In the genomic region with DNA sequence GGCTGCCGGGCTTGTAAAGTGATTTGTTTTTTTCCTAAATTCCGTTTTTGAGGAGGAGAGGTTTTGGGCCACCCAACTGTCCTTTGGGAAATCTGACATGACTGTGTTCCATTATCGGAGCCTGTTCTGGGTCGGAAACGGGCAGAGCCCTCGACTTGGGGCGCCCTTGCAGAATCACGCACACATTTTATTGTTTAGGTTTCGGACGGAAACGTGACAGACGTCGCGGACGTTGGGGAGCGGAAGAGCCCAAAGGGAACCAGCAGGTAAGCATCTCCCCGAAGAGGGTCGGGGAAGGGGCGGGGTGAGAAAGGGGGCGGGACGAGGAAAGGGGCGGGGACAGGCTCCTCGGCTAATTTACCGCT, we compare ENCODE assay signal across 8 mouse cellular contexts. TPM values are rescaled to one million over a fixed set of nuclear protein-coding genes. Genes with fewer than 3 reads are reported as not detected.
DNase-seq lines count a peak whose midpoint lies in the region; ATAC-seq and TF ChIP-seq lines count a peak whose summit lies in the region.

No protein-coding gene starts in this region.

- H3K27ac ChIP-seq in kidney, postnatal 0 days, result peak overlapping the region; percentile 60
- peak overlapping the region; percentile 2; the same call in 1 of the 2 replicates for H3K27ac ChIP-seq in embryonic facial prominence, embryonic 11.5 days (replicated peaks; ENCODE audit: low read depth, low read length)
- H3K27ac ChIP-seq in hindbrain, postnatal 0 days, result peak overlapping the region; percentile 96
- H3K27ac ChIP-seq in midbrain, postnatal 0 days (ENCODE audit: low read depth, low read length), result peak overlapping the region; percentile 86

- H3K9me3 ChIP-seq in kidney, postnatal 0 days (replicated peaks; ENCODE audit: low read length), result no peaks in the 10 kb centered on the region
- no peaks in the 10 kb centered on the region for H3K9me3 ChIP-seq in embryonic facial prominence, embryonic 11.5 days (replicated peaks; ENCODE audit: control insufficient read depth, low read length)
- no peaks in the 10 kb centered on the region for H3K9me3 ChIP-seq in hindbrain, postnatal 0 days (ENCODE audit: low read length)
- no peaks in the 10 kb centered on the region for H3K9me3 ChIP-seq in midbrain, postnatal 0 days (ENCODE audit: low read length)

- no peak for DNase-seq in kidney, postnatal 0 days (ENCODE audit: low spot score)
- no peak for DNase-seq in kidney, adult 9 months
- DNase-seq in embryonic facial prominence, embryonic 11.5 days (ENCODE audit: low spot score), result no peak
- no peak for DNase-seq in hindbrain, postnatal 0 days (ENCODE audit: low spot score)
- no peak for DNase-seq in midbrain, postnatal 0 days (ENCODE audit: low spot score)
- DNase-seq in cerebellum, adult 9-10 months, result no peak
- DNase-seq in urinary bladder, adult 2 months (ENCODE audit: low spot score), result no peak
- DNase-seq in ovary, postnatal 10 days (ENCODE audit: low spot score), result no peak

- H3K4me1 ChIP-seq in kidney, postnatal 0 days (replicated peaks; ENCODE audit: insufficient read depth, low read length), result no peaks in the 10 kb centered on the region
- H3K4me1 ChIP-seq in embryonic facial prominence, embryonic 11.5 days (ENCODE audit: control insufficient read depth, insufficient read depth, low read length), result no peaks in the 10 kb centered on the region
- no peaks in the 10 kb centered on the region for H3K4me1 ChIP-seq in hindbrain, postnatal 0 days (ENCODE audit: insufficient read depth, low read length)
- peaks cover 2% of the 10 kb centered on the region; the same call in 1 of the 2 replicates for H3K4me1 ChIP-seq in midbrain, postnatal 0 days (ENCODE audit: insufficient read depth, low read length)

- no peak for ATAC-seq in kidney, postnatal 0 days (replicated peaks; ENCODE audit: low FRiP score, low read depth)
- no peak for ATAC-seq in embryonic facial prominence, embryonic 11.5 days (replicated peaks; ENCODE audit: insufficient number of reproducible peaks, low FRiP score, low TSS enrichment, low read depth)
- ATAC-seq in hindbrain, postnatal 0 days, result no peak
- no peak for ATAC-seq in midbrain, postnatal 0 days (ENCODE audit: low FRiP score)

- WGBS in kidney, postnatal 0 days, result under 1% methylated on average over 24 of the region's 24 CpGs
- under 1% methylated on average over 20 of the region's 24 CpGs for WGBS in embryonic facial prominence, embryonic 11.5 days
- 0% methylated on average over 24 of the region's 24 CpGs for WGBS in hindbrain, postnatal 0 days
- 0% methylated on average over 24 of the region's 24 CpGs for WGBS in midbrain, postnatal 0 days

- TF ChIP-seq CTCF in kidney, postnatal 0 days (IDR thresholded peaks at IDR 0.05; ENCODE audit: low read depth), result no peak
- TF ChIP-seq CTCF in hindbrain, postnatal 0 days (IDR thresholded peaks at IDR 0.05; ENCODE audit: low read depth), result no peak
- TF ChIP-seq CTCF in midbrain, postnatal 0 days (IDR thresholded peaks at IDR 0.05), result no peak

- peaks cover 2% of the 10 kb centered on the region; the same call in 1 of the 2 replicates for H3K36me3 ChIP-seq in kidney, postnatal 0 days (ENCODE audit: insufficient read depth, low read length)
- H3K36me3 ChIP-seq in embryonic facial prominence, embryonic 11.5 days (replicated peaks; ENCODE audit: control insufficient read depth, insufficient read depth, low read depth, low read length), result no peaks in the 10 kb centered on the region; the same call in 1 of the 2 replicates
- H3K36me3 ChIP-seq in hindbrain, postnatal 0 days (ENCODE audit: insufficient read depth, low read length), result peaks cover 5% of the 10 kb centered on the region
- H3K36me3 ChIP-seq in midbrain, postnatal 0 days (ENCODE audit: insufficient read depth, low read length), result peaks cover 7% of the 10 kb centered on the region; the same call in 1 of the 2 replicates

- H3K4me3 ChIP-seq in kidney, postnatal 0 days (replicated peaks; ENCODE audit: low read depth, low read length), result peak overlapping the region; percentile 76
- H3K4me3 ChIP-seq in embryonic facial prominence, embryonic 11.5 days (ENCODE audit: low read depth, low read length), result peak overlapping the region; percentile 73
- peak overlapping the region; percentile 84 for H3K4me3 ChIP-seq in hindbrain, postnatal 0 days (ENCODE audit: low read length)
- H3K4me3 ChIP-seq in midbrain, postnatal 0 days (ENCODE audit: low read depth, low read length), result peak overlapping the region; percentile 66

- H3K4me2 ChIP-seq in kidney, postnatal 0 days (ENCODE audit: low read length), result peak overlapping the region; percentile 78
- peak overlapping the region; percentile 48 for H3K4me2 ChIP-seq in embryonic facial prominence, embryonic 11.5 days (ENCODE audit: low read depth, low read length)
- peak overlapping the region; percentile 83 for H3K4me2 ChIP-seq in hindbrain, postnatal 0 days (ENCODE audit: low read depth, low read length)
- H3K4me2 ChIP-seq in midbrain, postnatal 0 days (ENCODE audit: low read depth, low read length, poor library complexity, severe bottlenecking), result peak overlapping the region; percentile 62

- H3K9ac ChIP-seq in kidney, postnatal 0 days (ENCODE audit: low read depth, low read length), result peak overlapping the region; percentile 53
- H3K9ac ChIP-seq in embryonic facial prominence, embryonic 11.5 days (replicated peaks; ENCODE audit: low read length), result peak overlapping the region; percentile 11; the same call in 1 of the 2 replicates
- H3K9ac ChIP-seq in hindbrain, postnatal 0 days (replicated peaks; ENCODE audit: low read length), result peak overlapping the region; percentile 86
- peak overlapping the region; percentile 81; the same call in 1 of the 2 replicates for H3K9ac ChIP-seq in midbrain, postnatal 0 days (replicated peaks; ENCODE audit: low read length, poor library complexity, severe bottlenecking)

- H3K27me3 ChIP-seq in kidney, postnatal 0 days (ENCODE audit: insufficient read depth, low read length), result no peaks in the 10 kb centered on the region
- no peaks in the 10 kb centered on the region for H3K27me3 ChIP-seq in embryonic facial prominence, embryonic 11.5 days (ENCODE audit: control insufficient read depth, insufficient read depth, low read length)
- no peaks in the 10 kb centered on the region for H3K27me3 ChIP-seq in hindbrain, postnatal 0 days (ENCODE audit: insufficient read depth, low read length)
- H3K27me3 ChIP-seq in midbrain, postnatal 0 days (ENCODE audit: insufficient read depth, low read length), result no peaks in the 10 kb centered on the region

RNA-seq across cellular contexts. Expression of a gene that starts 0.6 kb away (rescaled TPM):
- polyA plus RNA-seq in kidney, postnatal 0 days (2015; fragmentation: Nextera tagmentation; extraction: Ambion mirVana), result 6.8 and 7.7 TPM in 2 replicates
- polyA plus RNA-seq in embryonic facial prominence, embryonic 11.5 days (2014; fragmentation: Nextera tagmentation; extraction: Ambion mirVana), result 10.4 and 11.0 TPM in 2 replicates
- 31.1 and 36.0 TPM in 2 replicates for total RNA-seq in hindbrain, postnatal 0 days (2014; rRNA removed)
- 15.2 and 15.3 TPM in 2 replicates for polyA plus RNA-seq in hindbrain, postnatal 0 days (2015; fragmentation: Nextera tagmentation; extraction: Ambion mirVana)
- total RNA-seq in midbrain, postnatal 0 days (2014; rRNA removed), result 43.2 and 75.4 TPM in 2 replicates
- polyA plus RNA-seq in midbrain, postnatal 0 days (2015; fragmentation: Nextera tagmentation; extraction: Ambion mirVana), result 13.0 and 16.8 TPM in 2 replicates
- 6.8 and 8.8 TPM in 2 replicates for polyA plus RNA-seq in urinary bladder, adult 2 months (2012; rRNA removed)

Comparison
In these comparisons a context has a peak if more than half of its experiments do, and no peak if none do; other contexts are left out.
1. H3K27ac ChIP-seq: peak in every context shown above with its lines; median percentile 96 in hindbrain, postnatal 0 days; 86 in midbrain, postnatal 0 days; 60 in kidney, postnatal 0 days; 2 in embryonic facial prominence, embryonic 11.5 days.
2. H3K9ac ChIP-seq: peak in every context shown above with its lines; median percentile 86 in hindbrain, postnatal 0 days; 81 in midbrain, postnatal 0 days; 53 in kidney, postnatal 0 days; 11 in embryonic facial prominence, embryonic 11.5 days.